Mouse (Mus musculus): ENCODE data around the gene Scamp4. TPM values are rescaled to one million over a fixed set of nuclear protein-coding genes. Genes with fewer than 3 reads are reported as not detected.

Gene Scamp4
- 39.5 and 43.2 TPM in 2 replicates for total RNA-seq (2014; rRNA removed)
- polyA plus RNA-seq (2015; fragmentation: Nextera tagmentation; extraction: Ambion mirVana): 68.3 and 69.1 TPM in 2 replicates

GRCm38 (mm10) chr10:80602698-80603325, at the start of gene Scamp4, which contains the start of gene Adat3:
Gene Scamp4 (plus strand): TSS chr10:80602872.
Gene Adat3 (plus strand): TSS chr10:80602880.
- under 1% methylated on average over 53 of the region's 54 CpGs for WGBS
- DNase-seq (ENCODE audit: low spot score) (peak; percentile 98), ATAC-seq (peak; percentile 97)
- Histone ChIP-seq H3K27me3 (ENCODE audit: insufficient read depth, low read length) (no peaks in the 10 kb centered on the region), H3K9me3 (ENCODE audit: low read length) (no peaks in the 10 kb centered on the region), H3K4me1 (ENCODE audit: insufficient read depth, low read length) (peaks cover 14% of the 10 kb centered on the region), H3K36me3 (ENCODE audit: insufficient read depth, low read length) (peaks cover 16% of the 10 kb centered on the region), H3K4me2 (ENCODE audit: low read depth, low read length) (peak within 1 kb of the TSS; percentile 89), H3K27ac (peak within 1 kb of the TSS; percentile 91), H3K9ac (replicated peaks; ENCODE audit: low read length) (peak within 1 kb of the TSS; percentile 65), H3K4me3 (ENCODE audit: low read length) (peak within 1 kb of the TSS; percentile 75)
- no peak for TF ChIP-seq CTCF (IDR thresholded peaks at IDR 0.05; ENCODE audit: low read depth)

GRCm38 (mm10) chr10:80553575-80553974, 49.1 kb upstream of the Scamp4 start:
- H3K36me3 ChIP-seq (ENCODE audit: insufficient read depth, low read length): peaks cover 15% of the 10 kb centered on the region; the same call in 1 of the 2 replicates
- ATAC-seq (no peak), DNase-seq (ENCODE audit: low spot score) (no peak)
- no peaks in the 10 kb centered on the region for H3K9me3 ChIP-seq (ENCODE audit: low read length)
- no peak for TF ChIP-seq CTCF (IDR thresholded peaks at IDR 0.05; ENCODE audit: low read depth)
- no peaks in the 10 kb centered on the region for H3K27me3 ChIP-seq (ENCODE audit: insufficient read depth, low read length)
- H3K4me1 ChIP-seq (ENCODE audit: insufficient read depth, low read length): no peaks in the 10 kb centered on the region
- H3K4me2 ChIP-seq (ENCODE audit: low read depth, low read length): no peak overlapping the region
- whole genome bisulfite sequencing: 92% methylated on average over 8 of the region's 8 CpGs
- no peak overlapping the region for H3K9ac ChIP-seq (replicated peaks; ENCODE audit: low read length)
- H3K27ac ChIP-seq: no peak overlapping the region
- no peak overlapping the region for H3K4me3 ChIP-seq (ENCODE audit: low read length)

DNA sequence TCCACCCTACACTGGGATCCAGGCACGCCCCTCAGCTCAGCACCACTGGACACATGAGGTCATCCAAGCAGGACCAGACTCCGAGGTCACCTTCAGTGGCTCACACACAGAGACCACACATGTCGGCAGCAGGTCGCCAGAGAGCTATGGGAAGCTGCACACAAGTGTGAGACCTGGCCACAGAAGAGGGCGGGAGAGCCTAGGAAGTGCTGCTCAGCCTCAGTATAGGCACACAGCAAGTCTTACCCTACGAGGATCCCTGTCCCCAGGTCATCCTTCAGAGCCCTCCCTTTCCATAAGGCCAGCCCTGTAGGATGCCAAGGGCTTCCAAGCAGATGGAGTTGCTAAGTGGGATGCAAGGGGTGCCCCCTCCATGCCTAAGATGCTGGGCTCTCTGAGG, 48.7 kb upstream of the Scamp4 start:
- no peak for DNase-seq (ENCODE audit: low spot score)
- Histone ChIP-seq H3K36me3 (ENCODE audit: insufficient read depth, low read length) (peaks cover 15% of the 10 kb centered on the region; the same call in 1 of the 2 replicates), H3K4me1 (ENCODE audit: insufficient read depth, low read length) (no peaks in the 10 kb centered on the region), H3K4me2 (ENCODE audit: low read depth, low read length) (no peak overlapping the region), H3K9me3 (ENCODE audit: low read length) (no peaks in the 10 kb centered on the region), H3K27ac (no peak overlapping the region), H3K9ac (replicated peaks; ENCODE audit: low read length) (no peak overlapping the region), H3K4me3 (ENCODE audit: low read length) (no peak overlapping the region), H3K27me3 (ENCODE audit: insufficient read depth, low read length) (no peaks in the 10 kb centered on the region)
- WGBS: 93% methylated on average over 6 of the region's 6 CpGs
- TF ChIP-seq CTCF (IDR thresholded peaks at IDR 0.05; ENCODE audit: low read depth): no peak
- no peak for ATAC-seq

- H3K27ac ChIP-seq: no peak overlapping the region
- H3K9ac ChIP-seq (replicated peaks; ENCODE audit: low read length): 0 out of 2 replicates have a peak overlapping the region, but pooled peaks have one; percentile 2
- H3K4me2 ChIP-seq (ENCODE audit: low read depth, low read length): no peak overlapping the region
- ATAC-seq: no peak
- no peaks in the 10 kb centered on the region for H3K36me3 ChIP-seq (ENCODE audit: insufficient read depth, low read length)
- H3K9me3 ChIP-seq (ENCODE audit: low read length): no peaks in the 10 kb centered on the region
- TF ChIP-seq CTCF (IDR thresholded peaks at IDR 0.05; ENCODE audit: low read depth): peak; percentile 80
- H3K27me3 ChIP-seq (ENCODE audit: insufficient read depth, low read length): no peaks in the 10 kb centered on the region
- H3K4me3 ChIP-seq (ENCODE audit: low read length): no peak overlapping the region
- peak; percentile 85 for DNase-seq (ENCODE audit: low spot score)
- peaks cover 9% of the 10 kb centered on the region for H3K4me1 ChIP-seq (ENCODE audit: insufficient read depth, low read length)
- WGBS: 22% methylated on average over 5 of the region's 5 CpGs
Measured at GRCm38 (mm10) chr10:80557346-80557965, 45.2 kb upstream of the Scamp4 start.

DNA sequence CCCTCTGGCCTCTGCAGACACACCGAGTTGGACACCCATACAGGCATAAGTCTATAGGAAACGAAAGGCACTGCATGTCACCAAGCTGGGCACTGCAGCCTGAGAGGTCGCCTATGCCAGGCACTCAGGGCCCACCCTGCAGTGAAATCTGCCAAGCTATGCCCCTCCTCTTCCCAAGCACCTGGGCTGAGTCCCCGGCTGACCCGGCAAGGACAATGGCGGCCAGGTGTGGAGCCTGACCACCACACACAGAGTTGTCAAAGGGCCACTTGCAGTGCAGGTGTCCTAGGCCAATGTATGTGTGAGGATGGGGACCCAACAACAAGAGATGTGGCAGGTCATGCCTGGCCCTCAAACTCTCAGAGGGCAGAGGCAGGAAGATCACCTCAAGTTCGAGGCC, 43.2 kb upstream of the Scamp4 start:
- H3K27ac ChIP-seq: no peak overlapping the region
- H3K4me1 ChIP-seq (ENCODE audit: insufficient read depth, low read length): peaks cover 9% of the 10 kb centered on the region
- 0 out of 2 replicates have a peak overlapping the region, but pooled peaks have one; percentile 21 for H3K9ac ChIP-seq (replicated peaks; ENCODE audit: low read length)
- H3K9me3 ChIP-seq (ENCODE audit: low read length): no peaks in the 10 kb centered on the region
- ATAC-seq (no peak), DNase-seq (ENCODE audit: low spot score) (no peak)
- no peak for TF ChIP-seq CTCF (IDR thresholded peaks at IDR 0.05; ENCODE audit: low read depth)
- H3K27me3 ChIP-seq (ENCODE audit: insufficient read depth, low read length): no peaks in the 10 kb centered on the region
- 0 out of 2 replicates have a peak overlapping the region, but pooled peaks have one; percentile 86 for H3K4me2 ChIP-seq (ENCODE audit: low read depth, low read length)
- no peaks in the 10 kb centered on the region for H3K36me3 ChIP-seq (ENCODE audit: insufficient read depth, low read length)
- WGBS: 90% methylated on average over 7 of the region's 7 CpGs
- H3K4me3 ChIP-seq (ENCODE audit: low read length): no peak overlapping the region

DNA sequence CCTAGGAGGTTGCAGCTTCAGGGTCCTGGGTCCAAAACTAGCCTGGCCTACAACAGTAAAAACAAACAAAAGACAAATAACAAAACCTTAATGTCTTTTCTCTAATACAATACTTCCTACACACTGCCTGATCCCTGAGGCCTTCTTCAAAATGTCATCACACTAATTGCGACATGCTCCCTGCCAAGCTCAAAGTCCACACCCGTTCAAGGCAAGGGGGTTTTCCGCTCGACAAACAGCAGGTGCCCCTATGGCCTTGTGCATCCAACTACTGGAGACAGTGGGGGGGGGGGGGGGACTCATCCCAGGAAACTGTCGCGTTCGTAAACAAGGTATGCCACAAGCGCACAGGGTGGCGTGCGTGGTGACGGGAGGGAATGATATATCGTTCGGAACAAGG, 42.1 kb upstream of the Scamp4 start:
- Histone ChIP-seq H3K4me3 (ENCODE audit: low read length) (peak overlapping the region; percentile 100), H3K27me3 (ENCODE audit: insufficient read depth, low read length) (no peaks in the 10 kb centered on the region), H3K9ac (replicated peaks; ENCODE audit: low read length) (peak overlapping the region; percentile 98), H3K9me3 (ENCODE audit: low read length) (no peaks in the 10 kb centered on the region), H3K4me2 (ENCODE audit: low read depth, low read length) (peak overlapping the region; percentile 86), H3K4me1 (ENCODE audit: insufficient read depth, low read length) (peaks cover 9% of the 10 kb centered on the region), H3K27ac (peak overlapping the region; percentile 94; the same call in 1 of the 2 replicates), H3K36me3 (ENCODE audit: insufficient read depth, low read length) (no peaks in the 10 kb centered on the region)
- no peak for TF ChIP-seq CTCF (IDR thresholded peaks at IDR 0.05; ENCODE audit: low read depth)
- WGBS: 1% methylated on average over 13 of the region's 13 CpGs
- DNase-seq (ENCODE audit: low spot score) (no peak), ATAC-seq (no peak)

Data from hindbrain, postnatal 0 days (tissue).